Comparison of ENCODE assay signal across 24 mouse cellular contexts in the genomic region with DNA sequence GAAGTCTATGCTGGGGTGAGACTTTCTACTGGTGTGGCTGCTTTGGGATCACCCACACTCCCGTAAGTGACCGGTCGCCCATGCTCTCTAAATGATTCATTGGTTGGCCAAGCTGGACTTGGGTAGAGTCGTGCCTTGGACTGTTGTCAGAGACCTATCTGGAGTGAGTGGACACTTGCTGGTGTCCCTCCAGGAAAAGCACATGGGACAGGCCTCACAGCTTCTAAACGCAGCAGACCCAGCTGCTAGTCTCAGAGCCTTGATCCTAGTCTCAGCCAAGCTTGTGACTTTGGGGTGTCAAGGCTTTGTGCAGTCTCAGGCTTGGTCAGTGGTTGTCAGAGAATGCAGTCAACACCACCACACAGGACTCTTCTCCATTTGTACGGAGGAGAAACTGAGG. TPM values are rescaled to one million over a fixed set of nuclear protein-coding genes. Genes with fewer than 3 reads are reported as not detected.
DNase-seq lines count a peak whose midpoint lies in the region; ATAC-seq and TF ChIP-seq lines count a peak whose summit lies in the region.
"Had no signal": no experiment of that assay in that cellular context is flagged by ENCODE, and none has a peak within 500 bp of the region (broad histone marks: within the 10 kb centered on the region; RNA-seq: fewer than 3 reads in every experiment).

No protein-coding gene starts in this region.

- no peaks in the 10 kb centered on the region for H3K27me3 ChIP-seq in heart, embryonic 12.5 days (replicated peaks)
- H3K27me3 ChIP-seq: embryonic facial prominence, embryonic 13.5 days; forebrain, embryonic 15.5 days; stomach, embryonic 15.5 days had no signal

- ATAC-seq in heart, embryonic 12.5 days (ENCODE audit: insufficient number of reproducible peaks, low FRiP score), result no peak
- ATAC-seq: activated CD4-positive, CD25-positive, alpha-beta regulatory T cell, adult 4 months had no signal

- H3K4me1 ChIP-seq in heart, embryonic 12.5 days (replicated peaks), result peaks cover 46% of the 10 kb centered on the region
- H3K4me1 ChIP-seq: embryonic facial prominence, embryonic 13.5 days; megakaryocyte, embryonic 14.5 days; stomach, embryonic 15.5 days had no signal

- peak; percentile 78 for DNase-seq in gastrocnemius, adult 2 months
- DNase-seq in heart, adult 11 months, result peak; percentile 99
- DNase-seq in heart, postnatal 14 days, result peak; percentile 43 to 63
- no peak for DNase-seq in right cerebral cortex, adult 2 months (ENCODE audit: low spot score in 2 of 2)
- DNase-seq in urinary bladder, adult 2 months (ENCODE audit: low spot score), result no peak
- no peak for DNase-seq in kidney, adult 11 months
- no peak for DNase-seq in spleen, postnatal 36 days (ENCODE audit: low spot score in 2 of 2)
- DNase-seq: kidney, adult 2 months; layer of hippocampus, adult 9-11 months; lung, adult 18-20 months; spleen, adult 18-20 months; thymus, adult 2 months had no signal

- peaks cover 4% of the 10 kb centered on the region; the same call in 1 of the 2 replicates for H3K36me3 ChIP-seq in heart, embryonic 12.5 days
- H3K36me3 ChIP-seq: embryonic facial prominence, embryonic 13.5 days; forebrain, embryonic 15.5 days; G1E; hindbrain, embryonic 10.5 days; limb, embryonic 10.5 days; stomach, embryonic 15.5 days had no signal

- 0 out of 2 replicates have a peak overlapping the region, but pooled peaks have one; percentile 3 for H3K9ac ChIP-seq in heart, embryonic 12.5 days
- H3K9ac ChIP-seq: embryonic facial prominence, embryonic 13.5 days; forebrain, embryonic 15.5 days; stomach, embryonic 15.5 days had no signal

- peak overlapping the region; percentile 85 for H3K4me3 ChIP-seq in gastrocnemius, adult 2 months
- H3K4me3 ChIP-seq in heart, embryonic 12.5 days, result no peak overlapping the region
- H3K4me3 ChIP-seq: embryonic facial prominence, embryonic 13.5 days; forebrain, embryonic 15.5 days; hindbrain, embryonic 10.5 days; limb, embryonic 10.5 days; megakaryocyte, embryonic 14.5 days; stomach, embryonic 15.5 days had no signal

- intact Hi-C loops in gastrocnemius, adult 2 months (cut with DNase I), result no loop called here
- intact Hi-C loops in heart, postnatal 14 days (cut with DNase I), result no loop called here

- H3K4me2 ChIP-seq in heart, embryonic 12.5 days, result 0 out of 2 replicates have a peak overlapping the region, but pooled peaks have one; percentile 40
- H3K4me2 ChIP-seq: embryonic facial prominence, embryonic 13.5 days; forebrain, embryonic 15.5 days; liver, embryonic 11.5 days had no signal

- WGBS in heart, embryonic 12.5 days, result 85% methylated on average over 6 of the region's 6 CpGs

- peak overlapping the region; percentile 98 for H3K27ac ChIP-seq in gastrocnemius, adult 2 months
- H3K27ac ChIP-seq in heart, embryonic 12.5 days (ENCODE audit: poor library complexity, severe bottlenecking), result peak overlapping the region; percentile 83
- H3K27ac ChIP-seq: embryonic facial prominence, embryonic 13.5 days; forebrain, embryonic 15.5 days; hindbrain, embryonic 10.5 days; hindbrain, postnatal 0 days; limb, embryonic 10.5 days; stomach, embryonic 15.5 days had no signal

- TF ChIP-seq CTCF in gastrocnemius, adult 2 months (IDR thresholded peaks at IDR 0.05), result no peak

- H3K9me3 ChIP-seq in heart, embryonic 12.5 days (replicated peaks), result peaks cover 5% of the 10 kb centered on the region; the same call in 1 of the 2 replicates
- H3K9me3 ChIP-seq: embryonic facial prominence, embryonic 13.5 days; forebrain, embryonic 15.5 days; G1E; limb, embryonic 10.5 days; stomach, embryonic 15.5 days had no signal

RNA-seq across cellular contexts. Expression of a gene that starts 3.1 kb away (rescaled TPM):
- total RNA-seq in gastrocnemius, adult 2 months (2021), result 100 to 1,000 TPM; 548 to 725 TPM
- 218 TPM in 2 replicates for polyA plus RNA-seq in heart, embryonic 12.5 days (2016; fragmentation: Nextera tagmentation; extraction: Ambion mirVana)
- 100 to 1,000 TPM; 470 to 485 TPM for total RNA-seq in heart, postnatal 14 days (2021)
- polyA plus RNA-seq in urinary bladder, adult 2 months (2012; rRNA removed), result 46.8 and 55.6 TPM in 2 replicates
- polyA plus RNA-seq: G1E had no signal

RNA-seq across cellular contexts. Expression of a gene that starts 35.7 kb away (rescaled TPM):
- 1 to 10 TPM; 5.7 to 7.3 TPM for total RNA-seq in gastrocnemius, adult 2 months (2021)
- polyA plus RNA-seq in heart, embryonic 12.5 days (2016; fragmentation: Nextera tagmentation; extraction: Ambion mirVana), result 17.7 and 18.4 TPM in 2 replicates
- 1 to 10 TPM; 3.6 to 4.0 TPM for total RNA-seq in heart, postnatal 14 days (2021)
- polyA plus RNA-seq in urinary bladder, adult 2 months (2012; rRNA removed), result 10.8 and 12.5 TPM in 2 replicates

RNA-seq across cellular contexts. Expression of a gene that starts 42.0 kb away (rescaled TPM):
- total RNA-seq in gastrocnemius, adult 2 months (2021), result not detected
- polyA plus RNA-seq in heart, embryonic 12.5 days (2016; fragmentation: Nextera tagmentation; extraction: Ambion mirVana), result 0.20 TPM in 1 of 2 replicates, not detected in the other
- total RNA-seq in heart, postnatal 14 days (2021), result not detected
- polyA plus RNA-seq in urinary bladder, adult 2 months (2012; rRNA removed), result not detected in 2 replicates
- total RNA-seq: adrenal gland, postnatal 14 days had no signal
- polyA plus RNA-seq: activated CD4-positive, CD25-positive, alpha-beta regulatory T cell, adult 4 months; G1E; limb, embryonic 10.5 days; liver, embryonic 11.5 days; stomach, embryonic 15.5 days; thymus, adult 2 months had no signal

RNA-seq across cellular contexts. Expression of a gene that starts 54.9 kb away (rescaled TPM):
- 1 to 10 TPM in 1 of 2 experiments, under 1 TPM in 1; 0.82 to 1.9 TPM for total RNA-seq in gastrocnemius, adult 2 months (2021)
- polyA plus RNA-seq in heart, embryonic 12.5 days (2016; fragmentation: Nextera tagmentation; extraction: Ambion mirVana), result 0.39 and 0.46 TPM in 2 replicates
- total RNA-seq in heart, postnatal 14 days (2021), result 1 to 10 TPM in 1 of 2 experiments, under 1 TPM in 1; 0.48 to 1.3 TPM
- 0.49 and 0.59 TPM in 2 replicates for polyA plus RNA-seq in urinary bladder, adult 2 months (2012; rRNA removed)
- polyA plus RNA-seq: hindbrain, embryonic 10.5 days had no signal

Comparison
In these comparisons a context has a peak if more than half of its experiments do, and no peak if none do; other contexts are left out.
1. DNase-seq: peak in gastrocnemius, adult 2 months (single experiment), heart, adult 11 months (single experiment) and heart, postnatal 14 days (2 of 2); none in right cerebral cortex, adult 2 months (0 of 2), urinary bladder, adult 2 months (single experiment), kidney, adult 11 months (single experiment) and spleen, postnatal 36 days (0 of 2).